Mouse (Mus musculus) liver, embryonic 14.5 days (tissue): ENCODE measurements at regions not wholly inside any gene's neighbourhood (a gene's known extent, or its start where the extent isn't known, plus 50 kb on each side); places are given as distances from the start of the nearest gene placed in this dataset.

Experiments used
- CTCF ChIP-seq: IDR thresholded peaks from 2 replicates; pipeline ENCODE4 v1.5.1; 2016; ENCODE audit warnings: antibody characterized with exemption, low read depth, control low read depth
- EP300 ChIP-seq: IDR thresholded peaks from 2 replicates; pipeline ENCODE4 v1.6.1; 2016; ENCODE audit warnings: antibody characterized with exemption, low read depth

GRCm38 (mm10) chr2:84265002-84265401 is 160.2 kb downstream of the Calcrl start:
- no peak for TF ChIP-seq CTCF
- TF ChIP-seq EP300: no peak
